Mouse (Mus musculus) kidney, adult 2 months (tissue): ENCODE results near the gene Ifitm7.

Experiments
- CTCF ChIP-seq: fragments of 200-500 bp; conservative IDR thresholded peaks from 2 replicates; pipeline ENCODE4 v1.5.1; 2011; ENCODE audit warnings: low read depth, mild to moderate bottlenecking, control low read depth, low read length, moderate library complexity, mixed read lengths; ENCODE audit not compliant: insufficient read depth, insufficient read length
- POLR2A ChIP-seq: fragments of 200-500 bp; IDR thresholded peaks from one replicate; pipeline ENCODE4 v1.6.1; 2011; ENCODE audit warnings: low read depth, low read length, control low read depth

GRCm38 (mm10) chr16:13994076-13994475 is 7.4 kb upstream of the Ifitm7 start:
- TF ChIP-seq POLR2A (no peak), CTCF (no peak)
